ENCODE assay signal across 24 mouse cellular contexts in genomic region chr19:17210541-17210940, GRCm38 (mm10).
A peak's percentile ranks its signal among the peaks of the same experiment; 100 is the strongest.
DNase-seq lines count a peak whose midpoint lies in the region; ATAC-seq lines count a peak whose summit lies in the region.
"Had no signal": no experiment of that assay in that cellular context is flagged by ENCODE, and none has a peak within 500 bp of the region (broad histone marks: within the 10 kb centered on the region; RNA-seq: fewer than 3 reads in every experiment).

No protein-coding gene starts in this region.

- ATAC-seq in embryonic facial prominence, embryonic 14.5 days (ENCODE audit: low read depth) = no peak
- ATAC-seq: CD4-positive, CD25-positive, alpha-beta regulatory T cell, adult 4 months; forebrain, embryonic 14.5 days; forebrain, embryonic 16.5 days had no signal

- H3K9ac ChIP-seq in embryonic facial prominence, embryonic 14.5 days (ENCODE audit: low read depth, low read length) = no peak overlapping the region
- H3K9ac ChIP-seq: embryonic facial prominence, embryonic 12.5 days; embryonic facial prominence, embryonic 15.5 days; forebrain, embryonic 12.5 days had no signal

- H3K4me3 ChIP-seq in embryonic facial prominence, embryonic 14.5 days (ENCODE audit: low read depth, low read length) = no peak overlapping the region
- H3K4me3 ChIP-seq: embryonic facial prominence, embryonic 12.5 days; embryonic facial prominence, embryonic 15.5 days; erythroblast, embryonic 14.5 days; forebrain, embryonic 10.5 days; forebrain, embryonic 12.5 days had no signal

- H3K36me3 ChIP-seq in embryonic facial prominence, embryonic 14.5 days (ENCODE audit: control insufficient read depth, insufficient read depth, low read length) = no peaks in the 10 kb centered on the region
- H3K36me3 ChIP-seq: embryonic facial prominence, embryonic 12.5 days; embryonic facial prominence, embryonic 15.5 days; forebrain, embryonic 10.5 days; forebrain, embryonic 12.5 days; G1E had no signal

- H3K27me3 ChIP-seq in embryonic facial prominence, embryonic 14.5 days (replicated peaks; ENCODE audit: control insufficient read depth, insufficient read depth, low read length) = no peaks in the 10 kb centered on the region
- H3K27me3 ChIP-seq: CH12.LX; embryonic facial prominence, embryonic 12.5 days; embryonic facial prominence, embryonic 15.5 days; forebrain, embryonic 12.5 days had no signal

- no peaks in the 10 kb centered on the region for H3K9me3 ChIP-seq in embryonic facial prominence, embryonic 14.5 days (ENCODE audit: control insufficient read depth, low read length)
- H3K9me3 ChIP-seq: embryonic facial prominence, embryonic 12.5 days; embryonic facial prominence, embryonic 15.5 days; forebrain, embryonic 10.5 days; forebrain, embryonic 12.5 days; G1E had no signal

- no peak overlapping the region for H3K4me2 ChIP-seq in embryonic facial prominence, embryonic 14.5 days (ENCODE audit: low read depth, low read length)
- H3K4me2 ChIP-seq: embryonic facial prominence, embryonic 12.5 days; embryonic facial prominence, embryonic 15.5 days; forebrain, embryonic 12.5 days had no signal

- WGBS in embryonic facial prominence, embryonic 14.5 days = 45% methylated on average over 3 of the region's 3 CpGs

- DNase-seq in 3T3-L1 (ENCODE audit: low read depth, low spot score) = peak; percentile 35
- DNase-seq in NIH3T3 (ENCODE audit: low read depth) = peak; percentile 76
- DNase-seq in embryonic facial prominence, embryonic 14.5 days (ENCODE audit: low spot score) = peak; percentile 63
- no peak for DNase-seq in frontal cortex, adult 2 months (ENCODE audit: extremely low spot score in 1 of 2, low spot score in 1 of 2)
- no peak for DNase-seq in urinary bladder, postnatal 4 days (ENCODE audit: low spot score in 2 of 2)
- DNase-seq: adrenal gland, adult 8-10 months; adrenal gland, postnatal 14 days; adrenal gland, postnatal 36 days; B cell, adult 2 months; cerebellum, adult 11-12 months; cerebellum, adult 2 months; cerebellum, adult 9-10 months; cerebellum, postnatal 10 days; cerebellum, postnatal 25 days had no signal

- no peak overlapping the region for H3K27ac ChIP-seq in embryonic facial prominence, embryonic 14.5 days (replicated peaks; ENCODE audit: low read depth, low read length)
- H3K27ac ChIP-seq: embryonic facial prominence, embryonic 15.5 days; forebrain, embryonic 10.5 days; forebrain, embryonic 12.5 days had no signal

- H3K4me1 ChIP-seq in embryonic facial prominence, embryonic 14.5 days (ENCODE audit: control insufficient read depth, insufficient read depth, low read length) = no peaks in the 10 kb centered on the region
- H3K4me1 ChIP-seq: embryonic facial prominence, embryonic 12.5 days; embryonic facial prominence, embryonic 15.5 days; forebrain, embryonic 10.5 days; forebrain, embryonic 12.5 days had no signal

Comparison
In these comparisons a context has a peak if more than half of its experiments do, and no peak if none do; other contexts are left out.
1. DNase-seq: peak in 3T3-L1 (single experiment), NIH3T3 (single experiment) and embryonic facial prominence, embryonic 14.5 days (single experiment); none in frontal cortex, adult 2 months (0 of 2) and urinary bladder, postnatal 4 days (0 of 2).